Mouse (Mus musculus): ENCODE data around the gene Fbxw7.

- TF ChIP-seq EP300 (IDR thresholded peaks at IDR 0.05; ENCODE audit: low read depth), result no peak
- no peak for TF ChIP-seq CTCF (IDR thresholded peaks at IDR 0.05; ENCODE audit: low read depth)
Observed at GRCm38 (mm10) chr3:84815461-84815860, 393 bp downstream of the Fbxw7 start.
